Mouse (Mus musculus): ENCODE data around the gene Dkkl1. TPM values are rescaled to one million over a fixed set of nuclear protein-coding genes. Genes with fewer than 3 reads are reported as not detected.

The Dkkl1 gene
- polyA plus RNA-seq, 1 experiment = 0.07 TPM

DNA sequence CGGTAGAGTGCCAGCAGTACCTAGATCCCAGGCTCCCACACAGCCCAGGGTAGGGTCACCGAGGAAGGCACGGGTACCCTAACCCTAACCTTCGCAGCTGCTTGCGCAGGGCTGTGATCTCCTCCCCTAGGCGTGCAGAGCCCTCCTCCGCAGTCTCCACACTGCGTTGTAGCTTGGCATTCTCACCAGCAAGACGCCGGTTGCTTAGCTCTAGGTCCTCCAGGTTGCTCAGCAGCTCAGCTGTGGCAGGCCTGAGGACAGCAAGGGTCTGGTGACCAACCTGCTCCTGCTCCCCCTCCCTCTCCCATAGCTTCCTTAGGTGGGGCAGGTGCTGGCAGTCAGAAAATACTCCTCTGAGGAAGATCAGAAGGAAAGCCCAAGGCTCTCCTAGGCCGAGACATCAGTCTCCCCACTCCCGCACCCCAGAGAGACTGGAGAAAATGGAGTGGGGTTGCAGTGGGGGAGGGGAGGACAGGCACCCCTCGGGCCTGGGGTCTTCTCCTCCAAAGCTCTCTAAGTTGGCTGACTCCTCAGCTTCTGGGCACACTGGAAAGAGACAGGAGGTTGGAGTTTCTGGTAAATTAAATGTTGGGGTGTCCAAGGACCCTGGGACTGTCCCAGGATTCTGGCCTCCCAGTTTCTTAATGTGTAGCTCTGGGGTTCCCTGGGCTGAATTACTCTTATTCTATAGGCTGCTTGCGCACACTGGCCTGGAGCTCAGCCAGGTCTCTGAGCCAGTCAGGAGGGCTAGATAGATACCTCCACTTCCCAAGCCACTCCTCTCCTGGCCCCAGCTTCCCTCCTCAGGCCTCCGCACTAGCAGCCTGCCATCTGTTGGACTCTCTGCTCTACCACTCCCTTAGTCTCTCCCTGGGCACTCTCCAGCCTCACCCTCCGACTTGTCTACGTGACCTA, 17.8 kb downstream of the Dkkl1 start:
- Histone ChIP-seq H3K36me3 (ENCODE audit: control insufficient read depth, insufficient read depth) (no peaks in the 10 kb centered on the region), H3K27me3 (ENCODE audit: control insufficient read depth, insufficient read depth, insufficient read length) (peaks cover 5% of the 10 kb centered on the region), H3K4me3 (ENCODE audit: insufficient read depth, poor library complexity, severe bottlenecking) (no peak overlapping the region), H3K79me3 (ENCODE audit: low read depth) (no peaks in the 10 kb centered on the region), H3K79me2 (ENCODE audit: control insufficient read depth, insufficient read depth) (no peaks in the 10 kb centered on the region), H3ac (ENCODE audit: control insufficient read depth, insufficient read length, low read depth) (no peak overlapping the region)
- TF ChIP-seq MAX (IDR thresholded peaks at IDR 0.05) = no peak
- TF ChIP-seq USF1 (IDR thresholded peaks at IDR 0.05; ENCODE audit: low read depth) = no peak
- no peak for TF ChIP-seq MYOD1 (IDR thresholded peaks at IDR 0.05; ENCODE audit: control insufficient read depth, insufficient read length, low read depth)
- TF ChIP-seq MYOG (IDR thresholded peaks at IDR 0.05; ENCODE audit: control insufficient read depth, extremely low read depth, insufficient read length) = no peak
- no peak for TF ChIP-seq CTCF (IDR thresholded peaks at IDR 0.05; ENCODE audit: control insufficient read depth, insufficient read depth, insufficient read length)

GRCm38 (mm10) chr7:45193406-45193805, 18.5 kb downstream of the Dkkl1 start:
- no peaks in the 10 kb centered on the region for H3K79me3 ChIP-seq (ENCODE audit: low read depth)
- peaks cover 9% of the 10 kb centered on the region for H3K27me3 ChIP-seq (ENCODE audit: control insufficient read depth, insufficient read depth, insufficient read length)
- H3K79me2 ChIP-seq (ENCODE audit: control insufficient read depth, insufficient read depth) = no peaks in the 10 kb centered on the region
- no peak for TF ChIP-seq FOSL1 (IDR thresholded peaks at IDR 0.05; ENCODE audit: insufficient read depth, low read length, poor library complexity, severe bottlenecking)
- TF ChIP-seq USF1 (IDR thresholded peaks at IDR 0.05; ENCODE audit: low read depth) = no peak
- H3ac ChIP-seq (ENCODE audit: control insufficient read depth, insufficient read length, low read depth) = no peak overlapping the region
- no peaks in the 10 kb centered on the region for H3K36me3 ChIP-seq (ENCODE audit: control insufficient read depth, insufficient read depth)
- no peak overlapping the region for H3K4me3 ChIP-seq (ENCODE audit: insufficient read depth, poor library complexity, severe bottlenecking)

DNA sequence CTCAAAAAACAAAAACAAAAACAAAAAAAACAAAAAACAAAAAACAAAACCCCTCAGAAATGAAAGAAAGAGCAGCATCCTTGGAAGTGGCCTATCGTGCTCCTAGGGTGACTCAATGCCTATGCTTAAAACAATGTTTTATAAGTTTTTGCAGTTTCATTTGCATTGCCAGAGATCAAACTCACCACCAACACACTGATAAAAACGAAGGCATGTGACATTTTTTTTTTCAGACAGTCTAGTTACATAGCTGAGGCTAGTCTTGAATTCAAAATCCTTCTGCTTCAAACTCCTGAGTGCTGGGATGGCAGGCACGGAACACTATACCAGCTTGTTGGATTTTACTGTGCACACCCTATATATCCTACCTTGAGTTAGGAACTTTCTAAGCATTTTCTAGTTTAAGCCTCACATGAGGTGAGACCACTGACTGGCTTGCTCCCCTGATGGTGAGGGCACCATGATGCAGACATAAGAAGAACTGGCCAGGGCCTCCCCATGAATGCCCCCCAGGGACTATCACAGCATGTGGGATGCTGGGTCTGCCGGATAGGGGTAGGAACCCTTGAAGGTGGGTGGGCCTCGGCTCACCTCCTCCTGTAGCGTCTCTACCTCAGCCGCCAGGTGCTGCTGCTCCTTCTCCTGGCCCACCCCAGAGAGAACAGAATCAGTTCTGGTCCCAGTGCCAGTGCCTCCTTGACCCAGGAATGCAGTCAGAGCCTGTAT, 19.2 kb downstream of the Dkkl1 start:
- TF ChIP-seq MYOG (IDR thresholded peaks at IDR 0.05; ENCODE audit: control insufficient read depth, extremely low read depth, insufficient read length) = no peak
- no peak for TF ChIP-seq CEBPB (IDR thresholded peaks at IDR 0.05; ENCODE audit: low read depth)
- no peak for TF ChIP-seq FOSL1 (IDR thresholded peaks at IDR 0.05; ENCODE audit: insufficient read depth, low read length, poor library complexity, severe bottlenecking)
- no peak overlapping the region for H3ac ChIP-seq (ENCODE audit: control insufficient read depth, insufficient read length, low read depth)
- no peaks in the 10 kb centered on the region for H3K79me2 ChIP-seq (ENCODE audit: control insufficient read depth, insufficient read depth)
- no peak overlapping the region for H3K4me3 ChIP-seq (ENCODE audit: insufficient read depth, poor library complexity, severe bottlenecking)
- H3K27me3 ChIP-seq (ENCODE audit: control insufficient read depth, insufficient read depth, insufficient read length) = peaks cover 16% of the 10 kb centered on the region
- H3K36me3 ChIP-seq (ENCODE audit: control insufficient read depth, insufficient read depth) = no peaks in the 10 kb centered on the region
- no peaks in the 10 kb centered on the region for H3K79me3 ChIP-seq (ENCODE audit: low read depth)

- Histone ChIP-seq H3K36me3 (ENCODE audit: control insufficient read depth, insufficient read depth) (no peaks in the 10 kb centered on the region), H3K27me3 (ENCODE audit: control insufficient read depth, insufficient read depth, insufficient read length) (peaks cover 20% of the 10 kb centered on the region), H3K79me3 (ENCODE audit: low read depth) (no peaks in the 10 kb centered on the region), H3ac (ENCODE audit: control insufficient read depth, insufficient read length, low read depth) (no peak overlapping the region), H3K79me2 (ENCODE audit: control insufficient read depth, insufficient read depth) (no peaks in the 10 kb centered on the region), H3K4me3 (ENCODE audit: insufficient read depth, poor library complexity, severe bottlenecking) (no peak overlapping the region)
- TF ChIP-seq MYOD1 (IDR thresholded peaks at IDR 0.05; ENCODE audit: control insufficient read depth, insufficient read length, low read depth) (peak; percentile 58), MYOG (IDR thresholded peaks at IDR 0.05; ENCODE audit: control insufficient read depth, extremely low read depth, insufficient read length) (no peak), CEBPB (IDR thresholded peaks at IDR 0.05; ENCODE audit: low read depth) (no peak), USF1 (IDR thresholded peaks at IDR 0.05; ENCODE audit: low read depth) (peak; percentile 7)
Observed at GRCm38 (mm10) chr7:45191803-45192363, 20.1 kb downstream of the Dkkl1 start.

GRCm38 (mm10) chr7:45191161-45191560, 20.8 kb downstream of the Dkkl1 start:
- H3K27me3 ChIP-seq (ENCODE audit: control insufficient read depth, insufficient read depth, insufficient read length) = peaks cover 26% of the 10 kb centered on the region
- no peak for TF ChIP-seq FOSL1 (IDR thresholded peaks at IDR 0.05; ENCODE audit: insufficient read depth, low read length, poor library complexity, severe bottlenecking)
- TF ChIP-seq CTCF (IDR thresholded peaks at IDR 0.05; ENCODE audit: control insufficient read depth, insufficient read depth, insufficient read length) = no peak
- peak; percentile 82 for TF ChIP-seq MYOD1 (IDR thresholded peaks at IDR 0.05; ENCODE audit: control insufficient read depth, insufficient read length, low read depth)
- no peak for TF ChIP-seq MYOG (IDR thresholded peaks at IDR 0.05; ENCODE audit: control insufficient read depth, extremely low read depth, insufficient read length)
- H3ac ChIP-seq (ENCODE audit: control insufficient read depth, insufficient read length, low read depth) = no peak overlapping the region
- no peaks in the 10 kb centered on the region for H3K79me3 ChIP-seq (ENCODE audit: low read depth)
- no peaks in the 10 kb centered on the region for H3K79me2 ChIP-seq (ENCODE audit: control insufficient read depth, insufficient read depth)
- H3K4me3 ChIP-seq (ENCODE audit: insufficient read depth, poor library complexity, severe bottlenecking) = no peak overlapping the region
- no peaks in the 10 kb centered on the region for H3K36me3 ChIP-seq (ENCODE audit: control insufficient read depth, insufficient read depth)

DNA sequence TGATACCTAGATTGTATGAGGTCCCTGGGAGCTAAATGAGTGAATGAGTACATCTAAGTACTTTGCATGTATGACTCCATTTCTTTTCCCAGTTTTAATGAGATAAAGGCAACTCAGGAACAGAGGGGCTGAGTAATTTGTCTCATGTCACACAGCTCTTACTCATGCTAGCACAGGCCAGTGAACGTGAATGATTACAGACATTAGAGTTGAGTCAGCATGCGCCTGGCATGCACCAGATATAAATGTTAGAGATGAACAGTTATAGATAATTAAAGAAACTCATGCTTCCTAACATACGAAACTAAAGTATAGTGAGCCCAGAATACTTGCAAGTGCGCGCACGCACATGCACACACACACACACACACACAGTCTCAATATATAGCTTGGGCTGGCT, 21.8 kb downstream of the Dkkl1 start:
- Histone ChIP-seq H3K4me3 (ENCODE audit: insufficient read depth, poor library complexity, severe bottlenecking) (no peak overlapping the region), H3K27me3 (ENCODE audit: control insufficient read depth, insufficient read depth, insufficient read length) (peaks cover 35% of the 10 kb centered on the region), H3K79me2 (ENCODE audit: control insufficient read depth, insufficient read depth) (no peaks in the 10 kb centered on the region), H3ac (ENCODE audit: control insufficient read depth, insufficient read length, low read depth) (no peak overlapping the region), H3K79me3 (ENCODE audit: low read depth) (no peaks in the 10 kb centered on the region), H3K36me3 (ENCODE audit: control insufficient read depth, insufficient read depth) (no peaks in the 10 kb centered on the region)
- TF ChIP-seq FOSL1 (IDR thresholded peaks at IDR 0.05; ENCODE audit: insufficient read depth, low read length, poor library complexity, severe bottlenecking) (no peak), MAX (IDR thresholded peaks at IDR 0.05) (no peak), CTCF (IDR thresholded peaks at IDR 0.05; ENCODE audit: control insufficient read depth, insufficient read depth, insufficient read length) (no peak), MYOD1 (IDR thresholded peaks at IDR 0.05; ENCODE audit: control insufficient read depth, insufficient read length, low read depth) (no peak), MYOG (IDR thresholded peaks at IDR 0.05; ENCODE audit: control insufficient read depth, extremely low read depth, insufficient read length) (no peak), CEBPB (IDR thresholded peaks at IDR 0.05; ENCODE audit: low read depth) (no peak), USF1 (IDR thresholded peaks at IDR 0.05; ENCODE audit: low read depth) (no peak)
